Mouse (Mus musculus) CH12.LX (cell line): ENCODE measurements around the gene Rxfp4. TPM values are rescaled to one million over a fixed set of nuclear protein-coding genes. Genes with fewer than 3 reads are reported as not detected.
A peak's percentile ranks its signal among the peaks of the same experiment; 100 is the strongest.

ENCODE experiments used
- DNase-seq: peaks from one replicate; pipeline ENCODE4 v3.0.0-alpha.2; 2013; ENCODE audit errors: extremely low read depth
- H3K27ac ChIP-seq: 2 replicates; pipeline ENCODE4 v1.5.1; 2012; ENCODE audit warnings: low read depth, mild to moderate bottlenecking, control low read depth, moderate library complexity; ENCODE audit not compliant: insufficient read depth
- H3K27me3 ChIP-seq: replicated peaks from 2 replicates; pipeline ENCODE3; 2012; ENCODE audit warnings: inconsistent platforms
- H3K36me3 ChIP-seq, 2 experiments: replicated peaks in 1 of 2; 2 replicates each; pipeline versions ENCODE3 to v1.6.1; 2012; ENCODE audit warnings: inconsistent platforms in 1 of 2, low read length in 1 of 2, mild to moderate bottlenecking in 1 of 2, mixed read lengths in 1 of 2, moderate library complexity in 1 of 2; ENCODE audit not compliant: control insufficient read depth in 1 of 2, insufficient read depth in 1 of 2
- H3K4me1 ChIP-seq, 2 experiments: 2 replicates each; pipeline ENCODE4 v1.6.1; 2012; ENCODE audit warnings: inconsistent platforms in 1 of 2, moderate library complexity in 1 of 2; ENCODE audit not compliant: insufficient read depth in 2 of 2, control insufficient read depth in 1 of 2
- H3K4me2 ChIP-seq: 2 replicates; pipeline ENCODE4 v1.6.1; 2012; ENCODE audit warnings: low read depth, mild to moderate bottlenecking, control low read depth; ENCODE audit not compliant: poor library complexity, insufficient read depth, severe bottlenecking
- H3K4me3 ChIP-seq, 3 experiments: fragments of 150-350 bp in 1 of 3; sonication (generic) in 1 of 3; replicated peaks in 1 of 3; 2 replicates each; pipeline versions ENCODE3 to v1.5.1; 2011 to 2012; ENCODE audit warnings: low read depth in 2 of 3, low read length in 2 of 3, mild to moderate bottlenecking in 2 of 3, moderate library complexity in 2 of 3, control low read depth in 1 of 3, improper control_type of control experiment in 1 of 3, inconsistent platforms in 1 of 3, mixed read lengths in 1 of 3; ENCODE audit not compliant: poor library complexity in 1 of 3
- H3K79me2 ChIP-seq: replicated peaks from 2 replicates; pipeline ENCODE4 v1.6.1; 2012; ENCODE audit warnings: mild to moderate bottlenecking, moderate library complexity; ENCODE audit not compliant: control insufficient read depth, poor library complexity, insufficient read depth, severe bottlenecking; ENCODE audit errors: extremely low read depth
- H3K9ac ChIP-seq: 2 replicates; pipeline ENCODE4 v1.6.1; 2012; ENCODE audit warnings: low read depth, mild to moderate bottlenecking, control low read depth, moderate library complexity; ENCODE audit not compliant: insufficient read depth
- H3K9me3 ChIP-seq: replicated peaks from 2 replicates; pipeline ENCODE3; 2012; ENCODE audit warnings: low read length, inconsistent platforms, mixed read lengths
- CHD1 ChIP-seq: IDR thresholded peaks from 2 replicates; pipeline ENCODE4 v1.6.1; 2012; ENCODE audit warnings: low read depth, low read length, improper control_type of control experiment, inconsistent platforms
- CHD2 ChIP-seq: IDR thresholded peaks from 2 replicates; pipeline ENCODE4 v1.6.1; 2011; ENCODE audit warnings: low read length, improper control_type of control experiment
- CTCF ChIP-seq, 2 experiments: IDR thresholded peaks in 1 of 2; conservative IDR thresholded peaks in 1 of 2; 2 replicates each; pipeline ENCODE4 v1.5.1; 2011 to 2012; ENCODE audit warnings: low read depth in 2 of 2, low read length in 2 of 2, improper control_type of control experiment in 1 of 2, inconsistent platforms in 1 of 2, mild to moderate bottlenecking in 1 of 2, moderate library complexity in 1 of 2
- EP300 ChIP-seq: IDR thresholded peaks from 2 replicates; pipeline ENCODE4 v1.6.1; 2011; ENCODE audit warnings: low read length, improper control_type of control experiment
- ETS1 ChIP-seq: conservative IDR thresholded peaks from 2 replicates; pipeline ENCODE4 v1.6.1; 2012; ENCODE audit warnings: low read depth, mild to moderate bottlenecking, inconsistent platforms, low read length, improper control_type of control experiment, moderate library complexity
- GABPA ChIP-seq: IDR thresholded peaks from 2 replicates; pipeline ENCODE4 v1.6.1; 2012; ENCODE audit warnings: low read depth, low read length, improper control_type of control experiment, inconsistent platforms; ENCODE audit not compliant: insufficient replicate concordance
- HCFC1 ChIP-seq: IDR thresholded peaks from 2 replicates; pipeline ENCODE4 v1.6.1; 2012; ENCODE audit warnings: low read depth, mild to moderate bottlenecking, inconsistent platforms, low read length, improper control_type of control experiment
- JUN ChIP-seq: IDR thresholded peaks from 2 replicates; pipeline ENCODE4 v1.6.1; 2011; ENCODE audit warnings: low read depth, mild to moderate bottlenecking, low read length, improper control_type of control experiment, moderate library complexity; ENCODE audit not compliant: insufficient read depth
- JUND ChIP-seq: conservative IDR thresholded peaks from 2 replicates; pipeline ENCODE4 v1.6.1; 2011; ENCODE audit warnings: low read depth, low read length, improper control_type of control experiment
- KAT2A ChIP-seq: IDR thresholded peaks from 2 replicates; pipeline ENCODE4 v1.6.1; 2012; ENCODE audit warnings: low read length, improper control_type of control experiment, inconsistent platforms; ENCODE audit not compliant: insufficient replicate concordance
- MAFK ChIP-seq: IDR thresholded peaks from 2 replicates; pipeline ENCODE4 v1.6.1; 2011; ENCODE audit warnings: low read length, improper control_type of control experiment; ENCODE audit not compliant: insufficient replicate concordance
- MYC ChIP-seq: IDR thresholded peaks from 2 replicates; pipeline ENCODE4 v1.6.1; 2011; ENCODE audit warnings: low read depth, mild to moderate bottlenecking, improper control_type of control experiment, low read length
- NELFE ChIP-seq: IDR thresholded peaks from 2 replicates; pipeline ENCODE4 v1.6.1; 2011; ENCODE audit warnings: low read depth, low read length, improper control_type of control experiment
- PAX5 ChIP-seq: IDR thresholded peaks from 2 replicates; pipeline ENCODE4 v1.6.1; 2012; ENCODE audit warnings: low read length, inconsistent platforms, mixed read lengths
- RAD21 ChIP-seq: IDR thresholded peaks from 2 replicates; pipeline ENCODE4 v1.6.1; 2011; ENCODE audit warnings: low read depth, mild to moderate bottlenecking, low read length, improper control_type of control experiment, moderate library complexity
- RCOR1 ChIP-seq: conservative IDR thresholded peaks from 2 replicates; pipeline ENCODE4 v1.6.1; 2012; ENCODE audit warnings: low read depth, mild to moderate bottlenecking, inconsistent platforms, low read length, improper control_type of control experiment
- SMC3 ChIP-seq: IDR thresholded peaks from 2 replicates; pipeline ENCODE4 v1.6.1; 2011; ENCODE audit warnings: low read depth, low read length, improper control_type of control experiment
- TBP ChIP-seq: conservative IDR thresholded peaks from 2 replicates; pipeline ENCODE4 v1.6.1; 2011; ENCODE audit warnings: low read depth, low read length, improper control_type of control experiment
- USF2 ChIP-seq: conservative IDR thresholded peaks from 2 replicates; pipeline ENCODE4 v1.6.1; 2011; ENCODE audit warnings: low read depth, low read length, improper control_type of control experiment
- ZC3H11A ChIP-seq: IDR thresholded peaks from 2 replicates; pipeline ENCODE4 v1.6.1; 2012; ENCODE audit warnings: low read depth, mild to moderate bottlenecking, inconsistent platforms, low read length, improper control_type of control experiment
- ZKSCAN1 ChIP-seq: IDR thresholded peaks from 2 replicates; pipeline ENCODE4 v1.6.1; 2012; ENCODE audit warnings: low read depth, inconsistent platforms, low read length, improper control_type of control experiment, borderline replicate concordance
- ZNF384 ChIP-seq: IDR thresholded peaks from 2 replicates; pipeline ENCODE4 v1.6.1; 2012; ENCODE audit warnings: low read depth, low read length, improper control_type of control experiment, inconsistent platforms
- dilution Hi-C: fragments of 300-500 bp; cut with MboI; formaldehyde crosslinking; loops from 2 replicates; pipeline ENCODE4 v1.14.3; 2020; ENCODE audit warnings: low sequenced_read_pairs; ENCODE audit not compliant: extremely low pct_unique_long_range_greater_than_20kb, extremely low pct_ligation_motif_present
- in situ Hi-C: fragments of 300-500 bp; cut with MboI; formaldehyde crosslinking; loops from 3 replicates; pipeline ENCODE4 v1.14.3; 2019; ENCODE audit warnings: low sequenced_read_pairs, low pct_ligation_motif_present, low pct_unique_long_range_greater_than_20kb, mixed read lengths
- polyA plus RNA-seq: library from polyadenylated mRNA; unstranded; fragments of >175 nt; gene quantifications from 2 replicates; pipeline ENCODE4 v1.2.1, GENCODE M21; 2012; ENCODE audit warnings: low read depth; ENCODE audit not compliant: insufficient read length
- total RNA-seq, 2 experiments: library from RNA; depleted of rRNA; stranded (reverse); fragments of 300-350 nt in 1 of 2; fragments of >200 nt in 1 of 2; gene quantifications; 2 replicates each; pipeline ENCODE4 v1.2.3; 2012 to 2014

The Rxfp4 gene
- total and polyA plus RNA-seq, 3 experiments, result not detected

- in situ Hi-C loops (no loop called here), dilution Hi-C loops (no loop called here)
- Histone ChIP-seq H3K36me3 (peaks cover 47 to 60% of the 10 kb centered on the region in 2 experiments), H3K9ac (no peak overlapping the region), H3K27ac (peak overlapping the region; percentile 30; the same call in 1 of the 2 replicates), H3K27me3 (no peaks in the 10 kb centered on the region), H3K4me2 (no peak overlapping the region), H3K9me3 (no peaks in the 10 kb centered on the region), H3K4me3 (no peak overlapping the region), H3K4me1 (peaks cover 25 to 60% of the 10 kb centered on the region in 2 experiments), H3K79me2 (no peaks in the 10 kb centered on the region)
- DNase-seq, result no peak
- TF ChIP-seq CTCF (conservative IDR thresholded peaks at IDR 0.05 in 1 of 2, IDR thresholded peaks at IDR 0.05 in 1 of 2; ENCODE audit: low read depth in 2 of 2, low read length in 2 of 2), result no peak
- TF ChIP-seq CHD1, result no peak
- TF ChIP-seq NELFE, result no peak
- no peak for TF ChIP-seq EP300
- no peak for TF ChIP-seq GABPA
- TF ChIP-seq HCFC1, result no peak
- TF ChIP-seq JUN, result no peak
- TF ChIP-seq ZNF384, result no peak
- TF ChIP-seq PAX5, result no peak
- no peak for TF ChIP-seq RAD21
- TF ChIP-seq, all 38 proteins: peak for 0
These were observed 7.0 kb downstream of the Rxfp4 start for GRCm38 (mm10) chr3:88645937-88646336.

GRCm38 (mm10) chr3:88643078-88643477 lies 9.9 kb downstream of the Rxfp4 start:
- Histone ChIP-seq H3K36me3 (peaks cover 67 to 83% of the 10 kb centered on the region in 2 experiments), H3K9ac (no peak overlapping the region), H3K4me3 (no peak overlapping the region), H3K27me3 (no peaks in the 10 kb centered on the region), H3K4me2 (no peak overlapping the region), H3K79me2 (no peaks in the 10 kb centered on the region), H3K9me3 (no peaks in the 10 kb centered on the region), H3K27ac (no peak overlapping the region), H3K4me1 (peaks cover 3 to 31% of the 10 kb centered on the region in 2 experiments)
- in situ Hi-C loops, result no loop called here
- dilution Hi-C loops, result no loop called here
- no peak for DNase-seq
- TF ChIP-seq KAT2A, result no peak
- no peak for TF ChIP-seq GABPA
- TF ChIP-seq RCOR1, result no peak

GRCm38 (mm10) chr3:88640676-88641075 lies 12.3 kb downstream of the Rxfp4 start:
- H3K36me3 ChIP-seq, result peaks cover 72 to 87% of the 10 kb centered on the region in 2 experiments
- H3K79me2 ChIP-seq, result no peaks in the 10 kb centered on the region; the same call in 1 of the 2 replicates
- peak; percentile 65 for DNase-seq
- H3K27me3 ChIP-seq, result no peaks in the 10 kb centered on the region
- no peak overlapping the region for H3K9ac ChIP-seq
- no peak overlapping the region for H3K4me3 ChIP-seq
- in situ Hi-C loops (no loop called here), dilution Hi-C loops (no loop called here)
- peaks cover 7% of the 10 kb centered on the region for H3K9me3 ChIP-seq
- no peak overlapping the region for H3K27ac ChIP-seq
- no peak overlapping the region for H3K4me2 ChIP-seq
- H3K4me1 ChIP-seq, result peaks cover 0 to 7% of the 10 kb centered on the region in 2 experiments; a peak in 2 of 4 replicates
- TF ChIP-seq SMC3, result peak; percentile 81
- TF ChIP-seq ZKSCAN1, result no peak
- TF ChIP-seq CTCF (conservative IDR thresholded peaks at IDR 0.05 in 1 of 2, IDR thresholded peaks at IDR 0.05 in 1 of 2; ENCODE audit: low read depth in 2 of 2, low read length in 2 of 2), result peak; percentile 53 to 84; a peak in 3 of 4 replicates
- TF ChIP-seq USF2, result no peak
- no peak for TF ChIP-seq CHD2
- TF ChIP-seq ETS1, result no peak
- no peak for TF ChIP-seq MAFK
- no peak for TF ChIP-seq EP300
- TF ChIP-seq JUND, result no peak
- TF ChIP-seq ZC3H11A, result peak; percentile 12; the same call in 1 of the 2 replicates
- TF ChIP-seq RAD21, result peak; percentile 60
- no peak for TF ChIP-seq TBP
- TF ChIP-seq JUN, result no peak
- TF ChIP-seq MYC, result no peak
- TF ChIP-seq, all 38 proteins: peak for 4
